Mouse (Mus musculus): ENCODE data around the gene Ttc23.
A peak's percentile ranks its signal among the peaks of the same experiment; 100 is the strongest.

Ttc23 gene

DNA sequence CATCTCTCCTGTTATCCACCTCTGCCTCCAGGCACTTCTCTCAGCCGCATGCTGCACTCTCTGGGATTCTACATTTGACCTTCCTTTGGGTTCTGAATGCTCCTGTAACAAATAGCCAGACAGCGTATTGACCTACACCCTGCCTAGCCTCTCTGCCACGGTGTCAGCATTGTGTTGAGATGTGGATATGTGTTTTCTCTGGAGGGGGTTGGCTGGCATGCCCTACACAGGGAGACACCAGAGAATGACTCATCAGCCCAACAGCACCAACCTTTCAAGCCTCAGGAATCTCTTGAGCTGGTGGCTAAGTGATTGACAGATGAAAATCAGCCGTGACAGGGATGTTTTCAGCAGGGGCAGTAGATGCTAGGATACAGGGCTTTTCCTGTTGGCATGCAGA lies 153.8 kb downstream of the Ttc23 start:
- no peak for DNase-seq (ENCODE audit: low spot score in 2 of 2)

DNA sequence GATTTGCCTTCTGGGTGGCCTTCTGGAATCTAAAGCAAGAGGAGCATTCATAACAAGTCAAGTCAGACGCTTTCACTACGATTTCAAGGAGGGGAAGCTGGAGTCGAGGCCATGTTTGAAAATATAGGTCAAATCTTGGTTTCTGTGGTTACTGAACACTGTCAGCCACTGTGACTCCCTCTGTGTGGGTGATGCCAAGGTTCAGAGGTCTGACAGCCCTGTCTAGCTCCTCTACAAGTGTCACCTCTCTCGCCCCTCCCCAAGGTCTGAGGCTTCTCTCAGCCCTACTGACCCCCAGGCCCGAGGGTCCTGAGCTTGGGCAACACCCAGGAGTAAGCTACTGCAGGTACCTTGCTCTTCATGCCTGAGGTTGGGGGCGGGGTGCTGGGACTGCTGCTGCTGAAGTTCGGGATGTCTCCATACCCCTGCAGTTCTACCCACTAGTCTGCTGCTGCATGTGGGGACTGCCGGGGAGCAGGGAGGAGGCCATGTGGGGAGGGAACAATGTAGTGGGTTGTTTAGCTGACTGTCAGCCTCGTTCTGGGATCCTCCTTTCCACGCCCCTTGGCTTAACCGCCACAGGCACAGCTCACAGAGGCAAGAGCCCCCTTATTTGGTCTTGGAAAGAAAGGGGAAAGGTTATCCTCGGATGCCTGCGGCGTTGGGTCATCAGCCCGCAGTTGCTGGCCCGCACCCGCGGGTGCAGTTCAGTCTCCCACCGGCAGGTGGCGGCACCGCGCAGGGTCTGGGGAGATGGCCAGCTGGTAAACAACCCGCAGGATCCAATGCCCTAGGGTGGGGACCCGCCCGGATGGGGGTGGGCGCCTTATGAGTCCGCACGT lies 156.0 kb downstream of the Ttc23 start:
- peak; percentile 81 to 84 for DNase-seq (ENCODE audit: low spot score in 2 of 2)

- peak in 1 of 2 experiments; percentile 15 for DNase-seq (ENCODE audit: low spot score in 2 of 2)
Measured at GRCm38 (mm10) chr7:67803857-67804215, 156.6 kb downstream of the Ttc23 start.
